Mouse (Mus musculus) midbrain, postnatal 0 days (tissue): ENCODE data around the gene Cabp2. TPM values are rescaled to one million over a fixed set of nuclear protein-coding genes. Genes with fewer than 3 reads are reported as not detected.
"Not testable (repeated sequence)": the region's sequence is repeated elsewhere in the genome, so short reads cannot be mapped to it uniquely, and the experiment has no call there.

Source experiments
- ATAC-seq: fragments of 200-750 bp; cut with Nextera tagmentation; 2 replicates; pipeline ENCODE4 v1.8.0; 2017; ENCODE audit warnings: moderate number of reproducible peaks, mild to moderate bottlenecking, moderate TSS enrichment, moderate library complexity; ENCODE audit not compliant: low FRiP score
- DNase-seq: peaks from one replicate; pipeline ENCODE4 v3.0.0-alpha.2; 2015; ENCODE audit warnings: low spot score
- H3K27ac ChIP-seq: fragments of 300-500 bp; sonication (generic); 2 replicates; pipeline ENCODE4 v1.5.1; 2014; ENCODE audit warnings: low read depth, mild to moderate bottlenecking, low read length, mixed read lengths
- H3K27me3 ChIP-seq: fragments of 300-500 bp; sonication (generic); 2 replicates; pipeline ENCODE4 v1.6.1; 2014; ENCODE audit warnings: low read length, control low read depth, mixed read lengths; ENCODE audit not compliant: insufficient read depth
- H3K36me3 ChIP-seq: fragments of 300-500 bp; sonication (generic); 2 replicates; pipeline ENCODE4 v1.6.1; 2014; ENCODE audit warnings: low read length, control low read depth, mixed read lengths; ENCODE audit not compliant: insufficient read depth
- H3K4me1 ChIP-seq: fragments of 300-500 bp; sonication (generic); 2 replicates; pipeline ENCODE4 v1.6.1; 2014; ENCODE audit warnings: mild to moderate bottlenecking, control low read depth, antibody characterized with exemption, low read length, mixed read lengths; ENCODE audit not compliant: insufficient read depth
- H3K4me2 ChIP-seq: fragments of 300-500 bp; sonication (generic); 2 replicates; pipeline ENCODE4 v1.6.1; 2014; ENCODE audit warnings: low read depth, mild to moderate bottlenecking, low read length, mixed read lengths; ENCODE audit not compliant: poor library complexity, severe bottlenecking
- H3K4me3 ChIP-seq: fragments of 300-500 bp; sonication (generic); 2 replicates; pipeline ENCODE4 v1.5.1; 2014; ENCODE audit warnings: low read depth, mild to moderate bottlenecking, low read length, moderate library complexity
- H3K9ac ChIP-seq: fragments of 300-500 bp; sonication (generic); replicated peaks from 2 replicates; pipeline ENCODE4 v1.6.1; 2014; ENCODE audit warnings: mild to moderate bottlenecking, low read length, moderate library complexity, mixed read lengths; ENCODE audit not compliant: poor library complexity, severe bottlenecking
- H3K9me3 ChIP-seq: fragments of 300-500 bp; sonication (generic); 2 replicates; pipeline ENCODE4 v1.6.1; 2016; ENCODE audit warnings: low read length, control low read depth
- CTCF ChIP-seq: IDR thresholded peaks from 2 replicates; pipeline ENCODE4 v1.5.1; 2016; ENCODE audit warnings: antibody characterized with exemption, mild to moderate bottlenecking
- WGBS: fragments of 180-500 bp; shearing (Covaris S2); extraction: QIAGEN DNeasy Blood & Tissue Kit; methylation state at CpG from one replicate; pipeline ENCODE4 v1.1.7; 2014; 5-methylcytosine and 5-hydroxymethylcytosine counted together
- polyA plus RNA-seq: library from polyadenylated mRNA; unstranded; fragments of >200 nt; fragmentation: Nextera tagmentation; extraction: Ambion mirVana; gene quantifications from 2 replicates; pipeline ENCODE4 v1.2.1, GENCODE M21; 2015
- total RNA-seq: library from RNA; depleted of rRNA; stranded (reverse); fragments of >200 nt; gene quantifications from 2 replicates; pipeline ENCODE4 v1.2.3, GENCODE M21; 2014

The Cabp2 gene
- total and polyA plus RNA-seq, 2 experiments from 2014 or later, result not detected

GRCm38 (mm10) chr19:4066280-4066679 lies 15.1 kb upstream of the Cabp2 start:
- no peaks in the 10 kb centered on the region for H3K36me3 ChIP-seq
- H3K27me3 ChIP-seq, result no peaks in the 10 kb centered on the region
- H3K9ac ChIP-seq, result no peak overlapping the region
- H3K9me3 ChIP-seq, result no peaks in the 10 kb centered on the region
- no peak overlapping the region for H3K27ac ChIP-seq
- no peaks in the 10 kb centered on the region for H3K4me1 ChIP-seq
- no peak for DNase-seq
- WGBS, result 84% methylated on average over 6 of the region's 6 CpGs
- no peak for TF ChIP-seq CTCF
- no peak overlapping the region for H3K4me2 ChIP-seq
- no peak overlapping the region for H3K4me3 ChIP-seq
- no peak for ATAC-seq

GRCm38 (mm10) chr19:4066877-4067276 lies 14.5 kb upstream of the Cabp2 start:
- no peak for ATAC-seq
- no peak overlapping the region for H3K9ac ChIP-seq
- no peak overlapping the region for H3K27ac ChIP-seq
- no peaks in the 10 kb centered on the region for H3K36me3 ChIP-seq
- H3K9me3 ChIP-seq, result no peaks in the 10 kb centered on the region
- no peaks in the 10 kb centered on the region for H3K4me1 ChIP-seq
- no peak for TF ChIP-seq CTCF
- no peak for DNase-seq
- no peak overlapping the region for H3K4me3 ChIP-seq
- H3K27me3 ChIP-seq, result no peaks in the 10 kb centered on the region
- H3K4me2 ChIP-seq, result no peak overlapping the region

GRCm38 (mm10) chr19:4068242-4068641 lies 13.1 kb upstream of the Cabp2 start:
- not testable (repeated sequence) for H3K4me2 ChIP-seq, DNase-seq, H3K36me3 ChIP-seq, H3K27me3 ChIP-seq, H3K4me1 ChIP-seq, H3K27ac ChIP-seq, ATAC-seq, H3K9ac ChIP-seq, H3K9me3 ChIP-seq, H3K4me3 ChIP-seq
- WGBS, result 92% methylated on average over 2 of the region's 2 CpGs

- H3K4me1 ChIP-seq, result no peaks in the 10 kb centered on the region
- no peak overlapping the region for H3K27ac ChIP-seq
- H3K9me3 ChIP-seq, result no peaks in the 10 kb centered on the region
- DNase-seq (no peak), ATAC-seq (no peak)
- WGBS, result 46% methylated on average over 15 of the region's 15 CpGs
- H3K4me2 ChIP-seq, result no peak overlapping the region
- H3K27me3 ChIP-seq, result no peaks in the 10 kb centered on the region
- H3K9ac ChIP-seq, result no peak overlapping the region
- no peaks in the 10 kb centered on the region for H3K36me3 ChIP-seq
- H3K4me3 ChIP-seq, result no peak overlapping the region
- TF ChIP-seq CTCF, result no peak
Measured at GRCm38 (mm10) chr19:4068717-4069410, 12.5 kb upstream of the Cabp2 start.

GRCm38 (mm10) chr19:4070311-4070710 lies 11.1 kb upstream of the Cabp2 start:
- ATAC-seq (no peak), DNase-seq (no peak)
- Histone ChIP-seq H3K27me3 (no peaks in the 10 kb centered on the region), H3K27ac (no peak overlapping the region), H3K4me3 (no peak overlapping the region), H3K9me3 (no peaks in the 10 kb centered on the region), H3K9ac (no peak overlapping the region), H3K4me2 (no peak overlapping the region), H3K4me1 (no peaks in the 10 kb centered on the region), H3K36me3 (no peaks in the 10 kb centered on the region)
- TF ChIP-seq CTCF, result no peak
- 73% methylated on average over 15 of the region's 15 CpGs for WGBS

- Histone ChIP-seq H3K9me3 (no peaks in the 10 kb centered on the region), H3K27me3 (no peaks in the 10 kb centered on the region), H3K36me3 (no peaks in the 10 kb centered on the region), H3K4me1 (no peaks in the 10 kb centered on the region), H3K9ac (no peak overlapping the region), H3K4me2 (no peak overlapping the region), H3K4me3 (no peak overlapping the region), H3K27ac (no peak overlapping the region)
- ATAC-seq, result no peak
- no peak for DNase-seq
- 84% methylated on average over 8 of the region's 8 CpGs for WGBS
- TF ChIP-seq CTCF, result no peak
Measured at GRCm38 (mm10) chr19:4070756-4071155, 10.6 kb upstream of the Cabp2 start.
